Mouse (Mus musculus): ENCODE results near the gene AI854703.
"Not testable (repeated sequence)": the region's sequence is repeated elsewhere in the genome, so short reads cannot be mapped to it uniquely, and the experiment has no call there.

Gene AI854703

DNA sequence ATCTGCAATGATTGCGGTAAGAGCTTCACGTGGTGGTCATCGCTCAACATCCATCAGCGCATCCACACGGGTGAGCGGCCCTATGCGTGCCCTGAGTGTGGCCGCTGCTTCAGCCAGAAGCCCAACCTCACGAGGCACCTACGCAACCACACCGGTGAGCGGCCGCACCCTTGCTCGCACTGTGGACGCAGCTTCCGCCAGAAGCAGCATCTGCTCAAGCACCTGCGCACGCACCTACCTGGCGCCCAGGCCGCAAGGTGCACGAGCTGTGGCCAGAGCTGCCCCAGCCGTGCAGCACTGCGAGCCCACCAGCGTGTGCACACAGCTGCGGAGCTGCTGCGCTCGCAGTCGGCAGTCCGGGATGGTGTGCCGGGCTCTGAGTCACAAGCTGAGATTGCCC lies 6.5 kb upstream of the AI854703 start:
- no peak for DNase-seq

DNA sequence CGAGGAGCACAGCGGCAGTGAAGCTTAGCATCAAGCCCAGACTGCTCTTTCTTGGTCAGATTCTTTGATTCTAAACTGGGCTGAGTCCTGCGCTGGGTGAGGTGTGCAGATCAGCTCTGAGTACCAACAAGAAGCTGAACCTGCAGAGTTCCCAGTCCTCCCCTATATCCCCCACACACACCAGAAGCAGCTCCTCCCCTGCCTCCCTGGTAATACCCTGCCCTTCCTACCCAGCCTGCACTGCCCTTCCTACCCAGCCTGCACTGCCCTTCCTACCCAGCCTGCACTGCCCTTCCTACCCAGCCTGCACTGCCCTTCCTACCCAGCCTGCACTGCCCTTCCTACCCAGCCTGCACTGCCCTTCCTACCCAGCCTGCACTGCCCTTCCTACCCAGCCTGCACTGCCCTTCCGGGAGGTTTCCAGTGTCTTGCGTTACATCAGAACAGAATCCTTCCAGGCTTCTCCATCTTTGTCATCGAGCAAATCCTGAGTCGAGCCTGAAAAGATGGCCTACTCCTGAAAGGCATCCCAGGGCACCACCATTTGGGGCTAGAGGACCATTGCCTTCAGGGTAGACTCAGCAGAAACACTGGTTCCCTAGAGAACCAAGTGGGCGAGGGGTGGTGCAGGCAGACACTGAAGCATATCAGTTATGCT lies 4.2 kb upstream of the AI854703 start:
- DNase-seq = not testable (repeated sequence)

DNA sequence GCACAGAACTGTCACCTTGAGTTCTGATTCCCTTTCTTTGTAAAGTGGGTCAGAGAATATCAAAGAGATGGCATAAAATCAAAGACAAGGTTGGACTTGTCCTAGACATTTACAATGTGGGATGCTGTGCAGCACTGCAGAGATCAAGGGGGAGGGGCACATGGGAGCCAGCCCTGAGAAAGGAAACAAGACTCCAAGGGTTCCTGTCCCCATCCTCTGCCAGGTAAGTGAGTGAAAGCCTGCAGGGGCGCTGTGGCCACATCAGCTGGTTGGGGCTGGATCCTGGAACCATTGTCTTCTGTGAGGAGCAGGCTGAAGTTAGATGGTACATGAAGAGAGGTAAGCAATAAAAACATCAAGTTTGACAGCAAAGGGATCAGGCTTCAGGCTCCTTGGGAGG lies 3.1 kb upstream of the AI854703 start:
- DNase-seq = no peak

DNA sequence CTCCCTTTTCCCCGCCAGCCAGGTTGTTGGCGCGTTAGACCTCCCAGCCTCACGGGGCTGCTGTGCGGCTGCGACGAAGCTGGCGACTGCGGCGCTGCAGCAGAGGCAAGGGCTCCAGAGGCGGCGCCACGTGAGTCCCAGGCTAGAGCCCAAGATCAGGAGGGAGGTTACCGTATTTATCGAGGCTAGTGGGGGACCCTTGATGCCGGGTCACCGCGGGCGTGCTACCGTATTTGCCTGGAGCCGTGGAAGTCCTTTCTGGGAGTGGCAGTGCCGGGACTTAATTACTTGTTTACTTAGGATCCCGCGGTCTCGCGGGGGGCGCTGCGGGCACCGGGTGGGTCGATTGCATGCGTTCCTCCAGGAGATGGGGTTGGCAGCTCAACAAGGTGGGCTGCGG lies 420 bp downstream of the AI854703 start:
- no peak for DNase-seq

DNA sequence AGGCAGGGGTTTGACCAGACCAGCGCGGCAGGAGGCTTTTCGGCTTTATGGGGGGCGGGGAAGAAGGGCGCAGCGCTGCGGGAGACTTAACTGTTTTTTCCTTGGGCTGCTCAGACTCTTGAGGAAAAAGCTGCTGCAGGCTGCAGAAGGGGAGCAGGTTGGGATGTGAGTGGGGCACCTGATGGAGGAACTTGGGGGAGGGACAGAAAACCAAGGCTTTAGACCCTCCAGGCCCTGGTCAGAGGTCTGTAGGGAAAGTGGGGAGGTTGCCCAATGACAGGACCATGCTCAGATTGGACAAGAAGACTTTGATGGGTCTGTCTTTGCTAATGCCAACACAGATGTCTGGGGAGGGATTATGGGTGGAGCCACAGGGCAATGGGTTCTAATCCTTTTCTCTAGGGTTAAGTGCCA lies 954 bp downstream of the AI854703 start:
- DNase-seq = no peak

DNA sequence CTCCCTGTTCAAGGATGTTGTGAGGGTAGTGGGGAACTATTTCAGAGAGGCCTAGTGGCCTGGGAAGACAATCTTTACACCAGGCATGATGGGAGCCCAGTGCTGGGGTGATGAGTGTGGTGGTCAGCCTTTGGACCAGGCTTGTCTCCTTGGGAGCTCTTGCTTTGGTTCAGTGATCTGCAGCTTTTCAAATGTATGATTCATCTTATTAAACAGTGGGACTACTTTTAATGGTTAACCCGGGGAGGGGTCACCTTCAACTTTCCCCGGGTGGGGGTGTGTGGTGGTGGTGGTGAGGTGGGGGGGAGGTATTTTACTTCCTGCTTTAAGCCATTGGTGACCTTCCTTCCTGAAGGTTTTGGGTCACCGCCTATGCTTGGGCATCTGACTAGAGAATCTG lies 1.8 kb downstream of the AI854703 start:
- DNase-seq = no peak

DNA sequence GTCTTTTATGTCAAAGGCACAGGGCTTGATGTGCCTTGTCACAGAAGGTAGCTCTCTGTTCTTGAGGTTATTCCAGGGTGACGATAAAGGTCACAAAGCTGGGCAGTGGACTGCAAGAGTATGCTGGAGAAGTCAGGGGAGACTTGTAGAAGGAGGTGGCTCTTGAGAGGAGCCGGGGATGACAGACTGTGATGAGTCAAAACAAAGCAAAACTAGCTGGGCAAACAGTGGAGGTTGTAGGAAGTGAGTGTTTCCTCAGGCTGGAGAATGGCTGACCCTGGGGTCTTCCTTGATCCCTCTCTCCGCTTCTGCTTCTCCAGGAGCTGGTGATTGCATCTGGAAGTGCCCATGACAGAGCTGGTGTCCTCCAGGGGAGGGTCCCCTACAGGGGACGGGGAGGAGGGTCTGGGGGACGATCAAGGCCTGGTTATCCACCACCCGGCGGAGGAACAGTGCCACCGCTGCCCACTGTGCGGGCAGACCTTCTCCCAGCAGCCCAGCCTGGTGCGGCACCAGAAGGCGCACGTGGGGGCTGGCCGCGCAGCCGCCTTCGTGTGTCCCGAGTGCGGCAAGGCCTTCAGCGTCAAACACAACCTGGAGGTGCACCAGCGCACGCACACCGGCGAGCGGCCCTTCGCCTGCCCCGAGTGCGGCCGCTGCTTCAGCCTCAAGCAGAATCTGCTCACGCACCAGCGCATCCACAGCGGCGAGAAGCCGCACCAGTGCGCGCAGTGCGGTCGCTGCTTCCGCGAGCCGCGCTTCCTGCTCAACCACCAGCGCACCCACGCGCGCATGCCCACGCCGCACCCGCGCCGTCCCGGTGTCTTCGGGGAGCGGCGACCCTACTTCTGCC lies 2.5 kb downstream of the AI854703 start:
- no peak for DNase-seq

DNA sequence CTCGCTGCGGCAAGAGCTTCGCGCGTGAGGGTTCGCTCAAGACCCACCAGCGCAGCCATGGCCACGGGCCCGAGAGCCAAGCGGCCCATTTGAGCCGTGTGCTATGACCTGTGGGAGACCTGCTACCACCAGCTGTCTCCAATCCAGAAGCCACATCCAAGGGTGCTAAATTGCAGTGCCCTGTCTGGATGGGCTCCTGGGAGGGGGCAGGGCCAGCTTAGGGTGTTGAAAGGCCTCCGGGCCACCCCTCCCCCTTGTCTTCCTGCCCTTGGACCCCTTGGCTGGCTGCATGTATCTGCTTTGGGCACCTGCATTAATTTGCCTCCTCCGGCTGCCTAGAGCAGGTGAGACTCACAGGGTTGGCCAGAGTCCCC lies 3.1 kb downstream of the AI854703 start:
- no peak for DNase-seq

DNA sequence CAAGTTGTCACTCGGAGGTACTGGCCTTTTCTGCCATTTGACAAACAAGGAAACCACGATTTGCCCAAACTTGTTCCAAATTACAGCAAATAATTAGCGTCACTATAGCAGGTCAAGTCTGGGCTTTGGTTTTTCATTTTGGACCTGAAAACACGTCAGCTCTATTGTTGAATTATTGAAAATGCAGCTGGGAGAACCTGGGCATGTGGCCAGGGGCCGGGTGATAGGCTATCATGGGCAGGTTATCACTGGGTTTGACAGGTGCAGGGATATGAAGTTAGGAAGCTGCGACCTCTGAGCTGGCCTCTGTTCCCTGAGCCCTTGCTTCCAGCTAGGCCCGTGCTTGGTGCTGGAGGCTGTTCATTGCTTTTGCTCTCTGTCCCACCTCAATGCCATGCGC lies 4.3 kb downstream of the AI854703 start:
- DNase-seq = no peak

DNA sequence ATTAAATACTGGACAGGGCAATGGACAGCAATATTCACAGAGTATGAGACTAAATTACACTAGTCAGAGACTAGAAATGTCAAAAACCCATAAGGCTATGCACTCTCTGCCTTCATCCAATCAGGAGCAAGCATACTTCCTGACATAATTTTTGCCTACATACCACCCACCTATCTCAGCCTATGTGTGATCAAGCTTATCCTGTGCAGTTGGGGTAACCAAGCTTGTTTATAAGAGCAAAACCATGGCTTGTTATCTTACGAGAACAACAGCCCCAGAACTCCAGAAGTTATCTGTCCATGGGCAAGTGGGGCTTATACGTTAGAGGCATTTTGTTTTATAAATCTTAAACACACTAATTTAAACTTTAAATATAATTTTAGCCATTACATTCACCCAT lies 8.5 kb downstream of the AI854703 start:
- no peak for DNase-seq

DNA sequence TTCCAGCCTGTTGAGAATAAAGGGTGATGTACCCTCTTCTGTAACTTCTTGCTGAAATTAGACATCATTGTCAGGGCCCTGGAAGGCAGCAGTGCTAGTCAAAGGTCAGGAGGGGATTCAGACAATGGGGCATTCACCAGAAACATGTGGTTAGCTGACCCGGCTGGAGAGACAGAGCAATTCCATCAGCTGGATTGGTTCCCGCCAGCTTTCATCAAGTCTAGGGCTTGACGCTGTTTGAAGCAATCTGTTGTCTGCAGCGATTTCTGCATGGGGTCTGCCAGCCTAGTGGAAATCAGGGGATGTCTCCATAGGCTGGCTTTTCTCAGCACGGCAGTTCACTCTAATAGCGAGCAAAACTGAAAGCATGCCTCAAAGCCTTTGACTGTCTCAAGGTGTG lies 10.0 kb downstream of the AI854703 start:
- no peak for DNase-seq

DNA sequence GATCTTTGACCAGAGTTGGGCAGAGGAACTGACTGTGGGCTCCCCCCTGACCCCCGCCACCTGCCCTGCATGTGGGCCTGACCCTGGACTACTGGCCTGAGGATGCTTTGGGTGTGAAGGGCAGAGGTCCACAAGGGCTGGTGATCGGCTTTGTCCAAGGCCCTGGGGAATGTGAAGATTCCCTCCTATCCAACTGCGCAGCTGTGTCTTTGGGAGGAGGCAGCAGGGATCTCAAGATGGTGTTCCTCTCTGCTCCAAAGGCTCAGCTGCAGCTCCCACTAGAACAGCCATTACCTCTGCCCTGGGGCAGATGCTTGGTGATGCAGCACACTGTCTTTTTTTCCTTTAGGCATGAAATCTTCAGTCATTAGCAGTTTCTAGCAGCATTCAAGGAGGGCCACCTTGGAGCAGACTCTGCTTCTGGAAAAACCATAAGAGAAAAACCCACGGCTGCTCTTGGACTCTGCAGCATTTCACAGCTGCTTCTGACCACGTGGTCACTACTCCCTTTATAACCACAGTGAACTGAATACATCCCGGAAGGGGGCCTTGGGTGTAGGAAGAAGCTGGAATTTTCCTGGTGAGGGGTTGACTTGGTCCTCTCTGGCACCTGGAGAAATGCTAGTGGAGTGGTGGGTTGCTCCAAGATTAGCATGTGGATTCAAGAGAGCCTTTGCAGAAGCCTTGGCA lies 11.4 kb downstream of the AI854703 start:
- no peak for DNase-seq

DNA sequence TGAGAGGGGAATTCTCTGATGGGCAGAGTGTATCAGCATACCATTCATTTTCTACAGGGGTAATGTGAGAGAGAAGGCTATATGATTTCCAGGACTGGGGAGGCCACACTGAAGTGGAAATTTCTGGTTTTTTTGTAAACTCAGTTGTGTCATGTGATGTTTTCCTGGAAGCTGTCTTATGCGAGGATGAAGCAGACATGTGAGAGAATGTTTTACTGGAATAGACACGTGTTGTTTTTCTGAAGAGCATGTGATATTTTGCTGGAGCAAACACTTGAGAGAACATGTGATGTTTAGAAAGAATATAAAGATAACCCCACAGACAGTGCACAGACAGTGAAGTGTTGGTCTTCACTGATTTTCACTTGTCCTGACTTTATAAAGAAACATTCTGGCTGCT lies 12.0 kb downstream of the AI854703 start:
- DNase-seq = no peak

DNA sequence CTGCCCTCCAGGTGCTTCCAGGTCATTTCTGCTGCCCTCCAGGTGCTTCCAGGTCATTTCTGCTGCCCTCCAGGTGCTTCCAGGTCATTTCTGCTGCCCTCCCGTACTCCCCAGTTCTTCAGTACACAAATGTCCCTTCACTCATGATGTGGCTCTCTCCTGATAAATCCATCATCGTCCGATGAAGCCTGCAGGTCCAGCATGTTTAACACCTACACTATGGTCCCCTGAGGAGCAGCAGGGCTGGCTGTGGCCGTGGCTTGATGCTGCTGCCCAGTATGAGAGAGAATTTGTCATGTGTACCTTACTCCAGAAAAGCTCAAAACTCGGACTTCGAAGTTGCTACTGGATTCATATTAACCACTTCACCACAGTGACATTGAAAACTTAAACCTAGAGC lies 14.8 kb downstream of the AI854703 start:
- DNase-seq = no peak

DNA sequence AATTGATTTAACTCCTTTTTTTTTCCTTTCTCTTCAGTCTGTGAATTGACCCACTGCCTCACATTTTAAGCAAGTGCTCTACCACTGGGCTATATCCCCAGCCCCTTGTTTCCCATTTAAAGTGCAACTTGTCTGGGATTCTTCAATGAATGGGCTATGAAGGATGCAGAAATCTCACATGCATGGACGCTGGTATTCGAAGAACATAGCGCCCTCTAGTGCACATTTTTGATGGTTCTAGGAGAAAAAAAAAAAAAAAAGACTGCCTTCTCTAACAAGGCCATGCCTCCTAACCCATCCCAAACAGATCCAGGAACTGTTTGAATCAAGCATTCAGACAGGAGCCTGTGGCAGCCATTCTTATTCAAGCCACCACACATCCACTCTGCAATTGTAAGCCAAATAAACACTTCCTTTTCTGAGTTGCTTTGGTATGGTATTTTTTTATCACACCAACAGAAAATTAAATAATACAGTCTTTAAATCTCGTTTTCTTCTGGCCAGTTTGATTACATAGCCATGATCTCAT lies 16.3 kb downstream of the AI854703 start:
- no peak for DNase-seq

DNA sequence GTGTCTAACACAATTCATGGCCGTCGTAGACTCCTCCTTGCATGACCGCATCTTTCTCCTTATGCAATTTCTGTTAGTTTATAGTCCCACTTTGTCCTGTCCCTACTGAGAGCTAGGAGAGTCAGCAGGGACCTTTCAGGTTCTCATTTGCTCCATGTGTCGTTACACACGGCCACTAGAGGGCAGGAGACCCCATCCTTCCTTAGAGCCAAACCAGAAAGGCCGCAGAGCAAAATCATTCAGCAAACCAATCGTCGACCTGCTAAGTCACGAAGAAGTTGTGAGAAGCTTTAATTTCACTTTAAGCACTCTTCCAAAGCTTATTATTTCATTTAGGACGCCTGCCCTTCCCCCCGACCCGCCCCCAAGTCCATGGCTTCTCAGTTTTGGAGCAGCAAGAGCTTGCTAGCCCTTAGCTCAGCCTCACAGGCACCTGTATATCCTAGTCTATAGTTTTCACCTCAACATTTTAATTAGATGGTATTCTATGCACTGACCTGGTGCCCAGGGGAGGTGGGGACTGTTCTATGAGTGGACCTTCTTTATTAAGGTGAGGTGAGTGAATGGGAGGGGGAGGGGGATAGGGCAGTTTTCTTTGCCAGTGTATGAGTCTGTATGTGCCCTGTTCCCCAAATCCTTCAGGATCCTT lies 19.2 kb downstream of the AI854703 start:
- DNase-seq = peak; percentile 52 to 66

DNA sequence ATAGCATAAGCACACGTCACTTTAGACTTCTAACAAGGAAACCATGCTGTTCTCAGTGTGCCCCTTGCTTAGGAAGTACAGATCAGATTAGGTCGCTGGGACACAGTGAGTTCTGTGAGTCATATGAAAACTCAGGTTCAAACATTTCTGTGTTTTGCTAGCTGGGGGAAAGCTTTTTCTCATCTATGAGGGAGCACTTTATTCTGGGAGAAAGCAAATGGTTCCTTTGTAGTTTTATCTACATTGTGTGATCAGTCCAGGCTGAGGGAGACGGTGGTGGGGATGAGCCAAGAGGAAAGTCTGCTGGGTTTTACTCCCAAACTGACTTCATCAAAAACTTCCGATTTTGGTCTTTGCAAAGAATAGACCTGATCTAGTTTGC lies 19.7 kb downstream of the AI854703 start:
- DNase-seq = no peak

DNA sequence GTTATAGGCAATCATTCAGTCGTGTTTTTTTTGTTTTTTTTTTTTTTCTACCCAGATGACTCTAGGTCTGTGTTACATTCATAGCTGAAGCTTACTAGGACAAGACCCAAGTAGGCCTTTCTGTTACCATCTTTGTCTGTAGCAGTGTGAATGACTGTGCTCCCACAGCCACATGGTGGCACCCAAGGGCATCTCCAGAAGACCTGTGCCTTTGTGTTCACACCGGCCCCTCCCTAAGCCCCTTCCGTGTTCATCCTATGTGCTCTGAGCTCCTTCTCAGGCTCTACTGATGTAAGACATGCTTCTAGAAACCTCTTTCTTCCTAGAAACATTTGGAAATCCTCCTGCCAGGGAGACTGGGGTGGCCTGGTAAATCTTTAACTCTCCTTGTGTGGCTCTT lies 20.4 kb downstream of the AI854703 start, which contains the start of gene Gimap8:
TSS of gene Gimap8 (plus strand) at position 240 of the 400 bp plus-strand sequence.
- DNase-seq = peak; percentile 77 to 89

DNA sequence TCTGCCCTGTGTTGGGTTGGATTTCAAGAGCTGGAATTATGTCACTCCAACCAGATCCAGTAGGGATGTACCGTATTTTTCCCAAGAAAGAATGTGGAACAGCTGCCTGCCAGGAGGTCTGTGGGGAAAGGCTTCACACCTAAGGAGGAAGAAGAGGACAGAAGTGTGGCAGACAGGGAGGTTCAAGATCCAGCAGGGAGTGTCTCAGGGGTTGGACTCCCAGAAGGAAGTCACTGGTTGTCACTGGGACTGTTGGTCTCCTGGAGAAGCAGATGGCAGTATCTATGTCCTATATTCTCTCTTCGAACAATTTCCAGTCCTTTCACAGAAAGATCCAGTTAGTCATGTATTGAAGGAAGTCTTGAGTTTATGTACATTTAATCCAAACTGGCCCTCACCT lies 21.0 kb downstream of the AI854703 start:
- no peak for DNase-seq

DNA sequence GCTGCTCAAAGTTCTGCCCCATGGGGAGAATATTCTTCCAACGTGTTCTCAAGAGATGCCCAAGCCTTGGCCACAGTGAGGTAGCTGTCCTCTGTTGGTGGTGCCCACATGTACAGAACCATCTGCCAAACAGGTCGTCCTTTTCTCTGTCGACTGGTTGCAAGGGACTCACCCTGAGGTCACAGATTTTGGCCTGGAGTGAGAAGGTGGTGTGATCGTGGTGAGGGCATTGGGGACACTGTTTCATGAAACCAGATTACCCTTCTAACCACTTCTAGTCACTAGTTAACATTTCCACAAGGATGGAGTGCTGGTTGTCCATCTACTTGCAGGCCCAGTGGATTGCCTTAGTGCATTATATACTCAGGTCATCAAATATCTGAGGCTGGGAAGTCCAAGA lies 22.2 kb downstream of the AI854703 start:
- DNase-seq = no peak

DNA sequence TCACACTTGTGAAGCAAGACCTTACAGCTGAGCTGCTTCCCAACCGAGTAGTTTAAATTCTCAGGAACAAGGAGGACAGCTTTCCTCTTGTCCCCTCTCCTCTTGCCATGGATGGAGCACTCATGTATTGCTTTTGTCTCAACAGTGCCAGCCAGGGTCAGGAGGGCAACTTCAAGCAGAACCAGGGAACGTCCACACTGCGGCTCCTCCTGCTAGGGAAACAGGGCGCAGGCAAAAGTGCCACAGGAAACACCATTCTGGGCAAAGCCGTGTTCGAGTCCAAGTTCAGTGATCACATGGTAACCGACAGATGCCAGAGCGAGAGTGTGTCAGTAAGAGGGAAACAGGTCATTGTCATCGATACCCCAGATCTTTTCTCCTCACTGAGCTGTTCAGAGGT lies 23.5 kb downstream of the AI854703 start:
- DNase-seq = no peak

DNA sequence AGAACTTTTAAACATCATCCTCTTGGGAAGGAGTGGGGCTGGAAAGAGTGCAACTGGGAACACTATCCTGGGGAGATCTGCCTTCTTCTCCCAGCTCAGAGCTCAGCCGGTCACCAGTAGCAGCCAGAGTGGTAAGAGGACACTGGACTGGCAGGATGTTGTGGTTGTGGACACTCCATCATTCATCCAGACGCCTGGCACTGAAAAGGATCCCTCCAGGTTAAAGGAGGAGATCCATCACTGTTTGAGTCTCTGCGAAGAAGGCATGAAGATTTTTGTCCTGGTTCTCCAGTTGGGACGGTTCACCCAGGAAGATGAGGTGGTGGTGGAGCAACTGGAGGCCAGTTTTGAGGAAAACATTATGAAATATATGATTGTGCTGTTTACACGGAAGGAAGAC lies 32.2 kb downstream of the AI854703 start:
- DNase-seq = no peak

DNA sequence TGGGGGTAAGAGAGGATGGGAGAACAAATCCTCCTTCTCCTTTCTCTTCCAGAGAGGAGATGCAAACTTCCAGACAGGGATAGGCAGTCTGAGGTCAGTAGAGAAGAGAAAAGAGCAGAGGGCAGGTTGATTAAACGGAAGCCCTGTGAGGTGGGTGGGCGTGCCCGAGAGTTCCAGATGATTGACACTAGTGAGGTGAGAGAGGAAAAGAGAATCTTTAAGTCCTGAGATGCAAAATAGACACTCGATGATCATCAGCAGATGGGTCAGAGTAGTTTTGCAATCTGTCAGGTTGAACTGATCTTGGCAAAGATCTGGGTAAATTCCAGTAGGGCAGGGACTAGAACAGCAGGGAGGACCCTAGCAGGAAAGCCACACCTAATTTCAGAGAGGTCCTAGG lies 38.2 kb downstream of the AI854703 start:
- DNase-seq = no peak

Measured in thymus, adult 18-20 months (tissue).